8 mouse cellular contexts compared by ENCODE assay signal in the genomic region with DNA sequence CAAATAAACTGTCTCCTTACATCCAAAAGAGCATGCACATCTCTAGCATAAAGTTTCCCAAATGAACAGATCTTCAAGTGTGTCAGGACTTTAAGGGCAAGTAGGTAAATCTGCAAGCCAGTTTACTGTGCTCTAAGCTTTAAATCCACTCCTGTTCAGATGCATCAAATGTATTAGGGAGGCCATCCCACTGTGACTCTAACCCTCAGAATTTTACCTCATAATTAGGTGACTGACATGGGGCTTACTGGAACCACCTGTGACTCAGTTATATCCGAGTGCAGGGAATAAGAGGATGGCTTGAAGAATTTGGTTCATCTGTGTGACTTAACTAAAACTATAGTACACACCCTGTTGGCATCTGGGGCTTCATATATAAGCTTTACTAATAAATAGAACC. TPM values are rescaled to one million over a fixed set of nuclear protein-coding genes. Genes with fewer than 3 reads are reported as not detected.
DNase-seq lines count a peak whose midpoint lies in the region; ATAC-seq and TF ChIP-seq lines count a peak whose summit lies in the region.

No protein-coding gene starts in this region.

- peak overlapping the region; percentile 96 for H3K4me3 ChIP-seq in gastrocnemius, adult 2 months
- peak overlapping the region; percentile 73 for H3K4me3 ChIP-seq in forebrain, embryonic 14.5 days (ENCODE audit: low read depth, low read length)
- peak overlapping the region; percentile 76 to 85 for H3K4me3 ChIP-seq in liver, embryonic 14.5 days (ENCODE audit: insufficient read depth in 1 of 2, low read depth in 2 of 2, low read length in 2 of 2)

- no peak for DNase-seq in gastrocnemius, adult 2 months
- no peak for DNase-seq in gastrocnemius, adult 18-20 months (ENCODE audit: low spot score)
- DNase-seq in A20 (ENCODE audit: low read depth, low spot score): peak; percentile 74
- DNase-seq in forebrain, embryonic 14.5 days (ENCODE audit: low spot score): no peak
- DNase-seq in liver, embryonic 14.5 days (ENCODE audit: low read depth in 3 of 3, low spot score in 3 of 3): no peak
- DNase-seq in adipocyte (ENCODE audit: low spot score): no peak
- no peak for DNase-seq in urinary bladder, adult 2 months (ENCODE audit: low spot score)
- DNase-seq in thymus, postnatal 36 days: no peak

- H3K4me2 ChIP-seq in forebrain, embryonic 14.5 days (ENCODE audit: low read length): peak overlapping the region; percentile 77
- H3K4me2 ChIP-seq in liver, embryonic 14.5 days (ENCODE audit: low read depth): peak overlapping the region; percentile 84

- intact Hi-C loops in gastrocnemius, adult 2 months (cut with DNase I): loop anchor here (1.0 kb wide), 1 partner anchor 61 kb away; a partner anchor contains a TSS

- peaks cover 39% of the 10 kb centered on the region for H3K36me3 ChIP-seq in forebrain, embryonic 14.5 days (ENCODE audit: control insufficient read depth, insufficient read depth, low read length)
- H3K36me3 ChIP-seq in liver, embryonic 14.5 days (replicated peaks; ENCODE audit: control insufficient read depth, insufficient read depth, low read depth): peaks cover 31% of the 10 kb centered on the region

- peak overlapping the region; percentile 88 for H3K9ac ChIP-seq in forebrain, embryonic 14.5 days (ENCODE audit: low read length)
- peak overlapping the region; percentile 97 for H3K9ac ChIP-seq in liver, embryonic 14.5 days (replicated peaks)

- no peak for TF ChIP-seq CTCF in gastrocnemius, adult 2 months (IDR thresholded peaks at IDR 0.05)
- TF ChIP-seq CTCF in liver, embryonic 14.5 days (IDR thresholded peaks at IDR 0.05; ENCODE audit: low read depth): no peak

- ATAC-seq in forebrain, embryonic 14.5 days: no peak
- ATAC-seq in liver, embryonic 14.5 days (ENCODE audit: insufficient read depth): no peak

- H3K27me3 ChIP-seq in forebrain, embryonic 14.5 days (replicated peaks; ENCODE audit: control insufficient read depth, insufficient read depth, low read length): no peaks in the 10 kb centered on the region
- H3K27me3 ChIP-seq in liver, embryonic 14.5 days (ENCODE audit: control insufficient read depth, insufficient read depth, low read length): no peaks in the 10 kb centered on the region

- peaks cover 4% of the 10 kb centered on the region; the same call in 1 of the 2 replicates for H3K4me1 ChIP-seq in forebrain, embryonic 14.5 days (ENCODE audit: control insufficient read depth, insufficient read depth, low read length)
- peaks cover 5 to 7% of the 10 kb centered on the region in 2 experiments; a peak in 3 of 4 replicates for H3K4me1 ChIP-seq in liver, embryonic 14.5 days (replicated peaks; ENCODE audit: control insufficient read depth in 2 of 2, insufficient read depth in 2 of 2, low read length in 1 of 2)

- TF ChIP-seq EP300 in liver, embryonic 14.5 days (IDR thresholded peaks at IDR 0.05; ENCODE audit: low read depth): no peak

- WGBS in forebrain, embryonic 14.5 days: 23% methylated on average over 1 of the region's 1 CpGs
- 30% methylated on average over 1 of the region's 1 CpGs for WGBS in liver, embryonic 14.5 days (ENCODE audit: insufficient replicate concordance)

- H3K27ac ChIP-seq in gastrocnemius, adult 2 months: peak overlapping the region; percentile 100
- H3K27ac ChIP-seq in forebrain, embryonic 14.5 days (ENCODE audit: low read depth, low read length): no peak overlapping the region
- H3K27ac ChIP-seq in liver, embryonic 14.5 days: peak overlapping the region; percentile 97

- H3K9me3 ChIP-seq in forebrain, embryonic 14.5 days (replicated peaks; ENCODE audit: control insufficient read depth, low read length): no peaks in the 10 kb centered on the region
- no peaks in the 10 kb centered on the region for H3K9me3 ChIP-seq in liver, embryonic 14.5 days (ENCODE audit: control insufficient read depth, low read length)

RNA-seq across cellular contexts. Expression of a gene that starts 0.5 kb away (rescaled TPM):
- 10 to 100 TPM; 56.6 to 66.2 TPM for total RNA-seq in gastrocnemius, adult 2 months (2021)
- total RNA-seq in gastrocnemius, adult 18-20 months (2021): 10 to 100 TPM; 46.9 to 55.6 TPM
- polyA plus RNA-seq in forebrain, embryonic 14.5 days (2014; fragmentation: Nextera tagmentation; extraction: Ambion mirVana): 87.9 and 92.0 TPM in 2 replicates
- polyA plus RNA-seq in liver, embryonic 14.5 days (2012; rRNA removed): 30.2 and 34.6 TPM in 2 replicates
- 40.2 and 42.0 TPM in 2 replicates for polyA plus RNA-seq in liver, embryonic 14.5 days (2014; fragmentation: Nextera tagmentation; extraction: Ambion mirVana)
- polyA plus RNA-seq in urinary bladder, adult 2 months (2012; rRNA removed): 78.6 and 81.4 TPM in 2 replicates

RNA-seq across cellular contexts. Expression of a gene that starts 1.6 kb away (rescaled TPM):
- 100 to 1,000 TPM; 115 to 138 TPM for total RNA-seq in gastrocnemius, adult 2 months (2021)
- total RNA-seq in gastrocnemius, adult 18-20 months (2021): 100 to 1,000 TPM; 124 to 126 TPM
- 24.3 and 29.7 TPM in 2 replicates for polyA plus RNA-seq in forebrain, embryonic 14.5 days (2014; fragmentation: Nextera tagmentation; extraction: Ambion mirVana)
- 6.4 and 6.6 TPM in 2 replicates for polyA plus RNA-seq in liver, embryonic 14.5 days (2012; rRNA removed)
- 20.9 and 21.6 TPM in 2 replicates for polyA plus RNA-seq in liver, embryonic 14.5 days (2014; fragmentation: Nextera tagmentation; extraction: Ambion mirVana)
- polyA plus RNA-seq in urinary bladder, adult 2 months (2012; rRNA removed): 24.7 and 42.2 TPM in 2 replicates
